Mouse (Mus musculus) ES-Bruce4 (cell line): ENCODE measurements at regions not wholly inside any gene's neighbourhood (a gene's known extent, or its start where the extent isn't known, plus 50 kb on each side); places are given as distances from the start of the nearest gene placed in this dataset.
A peak's percentile ranks its signal among the peaks of the same experiment; 100 is the strongest.

Experiments used
- H3K27ac ChIP-seq: 2 replicates; pipeline ENCODE4 v1.5.1; 2012; ENCODE audit warnings: low read length, inconsistent platforms; ENCODE audit not compliant: insufficient read depth
- H3K27me3 ChIP-seq: 2 replicates; pipeline ENCODE4 v1.6.1; 2012; ENCODE audit warnings: mild to moderate bottlenecking, low read length, inconsistent platforms; ENCODE audit not compliant: control insufficient read depth, poor library complexity, insufficient read depth, severe bottlenecking
- H3K36me3 ChIP-seq: 2 replicates; pipeline ENCODE4 v1.6.1; 2012; ENCODE audit warnings: inconsistent platforms, mild to moderate bottlenecking, low read length, moderate library complexity; ENCODE audit not compliant: control insufficient read depth, poor library complexity, insufficient read depth, severe bottlenecking
- H3K4me1 ChIP-seq: one replicate; pipeline ENCODE4 v1.8.1; 2011; ENCODE audit warnings: low read length; ENCODE audit not compliant: control insufficient read depth, insufficient read depth
- H3K4me3 ChIP-seq: 2 replicates; pipeline ENCODE4 v1.5.1; 2011; ENCODE audit warnings: low read depth, mild to moderate bottlenecking, low read length
- H3K9ac ChIP-seq: 2 replicates; pipeline ENCODE4 v1.6.1; 2012; ENCODE audit warnings: low read depth, mild to moderate bottlenecking, inconsistent platforms; ENCODE audit not compliant: poor library complexity, severe bottlenecking
- H3K9me3 ChIP-seq: replicated peaks from 2 replicates; pipeline ENCODE4 v1.6.1; 2012; ENCODE audit warnings: mild to moderate bottlenecking, low read length, inconsistent platforms; ENCODE audit not compliant: control insufficient read depth, poor library complexity, insufficient read depth, severe bottlenecking
- CTCF ChIP-seq: IDR thresholded peaks from one replicate; pipeline ENCODE4 v1.8.1; 2011; ENCODE audit warnings: low read depth, low read length
- EP300 ChIP-seq: IDR thresholded peaks from 2 replicates; pipeline ENCODE4 v1.6.1; 2011; ENCODE audit warnings: low read depth, low read length; ENCODE audit not compliant: insufficient read depth
- POLR2A ChIP-seq: IDR thresholded peaks from one replicate; pipeline ENCODE4 v1.8.1; 2011; ENCODE audit warnings: low read length; ENCODE audit not compliant: insufficient read depth

GRCm38 (mm10) chr11:39733434-39734076, 961.4 kb downstream of the Mat2b start:
- Histone ChIP-seq H3K4me1 (no peaks in the 10 kb centered on the region), H3K36me3 (no peaks in the 10 kb centered on the region), H3K9me3 (no peaks in the 10 kb centered on the region), H3K27me3 (no peaks in the 10 kb centered on the region), H3K4me3 (no peak overlapping the region), H3K9ac (no peak overlapping the region), H3K27ac (no peak overlapping the region)
- TF ChIP-seq CTCF, result no peak
- no peak for TF ChIP-seq EP300
- no peak for TF ChIP-seq POLR2A

GRCm38 (mm10) chr11:39723621-39724020, 971.4 kb downstream of the Mat2b start:
- Histone ChIP-seq H3K27me3 (no peaks in the 10 kb centered on the region), H3K4me1 (no peaks in the 10 kb centered on the region), H3K9me3 (no peaks in the 10 kb centered on the region), H3K36me3 (no peaks in the 10 kb centered on the region), H3K4me3 (no peak overlapping the region), H3K27ac (no peak overlapping the region), H3K9ac (no peak overlapping the region)
- TF ChIP-seq POLR2A, result no peak
- no peak for TF ChIP-seq EP300
- TF ChIP-seq CTCF, result no peak

GRCm38 (mm10) chr11:39678521-39678920, 1016.5 kb downstream of the Mat2b start:
- H3K4me1 ChIP-seq, result no peaks in the 10 kb centered on the region
- no peak overlapping the region for H3K9ac ChIP-seq
- H3K36me3 ChIP-seq, result no peaks in the 10 kb centered on the region
- H3K4me3 ChIP-seq, result no peak overlapping the region
- TF ChIP-seq CTCF (no peak), POLR2A (no peak), EP300 (no peak)
- H3K27ac ChIP-seq, result no peak overlapping the region
- no peaks in the 10 kb centered on the region for H3K9me3 ChIP-seq
- H3K27me3 ChIP-seq, result no peaks in the 10 kb centered on the region

GRCm38 (mm10) chr11:39653595-39653994, 1041.4 kb downstream of the Mat2b start:
- no peaks in the 10 kb centered on the region for H3K9me3 ChIP-seq
- no peak overlapping the region for H3K9ac ChIP-seq
- no peak overlapping the region for H3K27ac ChIP-seq
- no peak for TF ChIP-seq CTCF
- TF ChIP-seq POLR2A, result no peak
- TF ChIP-seq EP300, result no peak
- no peak overlapping the region for H3K4me3 ChIP-seq
- H3K4me1 ChIP-seq, result no peaks in the 10 kb centered on the region
- no peaks in the 10 kb centered on the region for H3K27me3 ChIP-seq
- H3K36me3 ChIP-seq, result no peaks in the 10 kb centered on the region

- no peaks in the 10 kb centered on the region for H3K4me1 ChIP-seq
- H3K27me3 ChIP-seq, result no peaks in the 10 kb centered on the region
- no peak for TF ChIP-seq EP300
- TF ChIP-seq POLR2A, result no peak
- no peak for TF ChIP-seq CTCF
- H3K9me3 ChIP-seq, result 0 out of 2 replicates have a peak, but pooled peaks cover 3% of the 10 kb centered on the region
- H3K27ac ChIP-seq, result no peak overlapping the region
- no peak overlapping the region for H3K4me3 ChIP-seq
- no peaks in the 10 kb centered on the region for H3K36me3 ChIP-seq
- no peak overlapping the region for H3K9ac ChIP-seq
These were observed 1075.6 kb downstream of the Mat2b start for GRCm38 (mm10) chr11:39619356-39619755.

GRCm38 (mm10) chr11:39615843-39616242, 1079.2 kb downstream of the Mat2b start:
- Histone ChIP-seq H3K27me3 (no peaks in the 10 kb centered on the region), H3K4me1 (no peaks in the 10 kb centered on the region), H3K4me3 (no peak overlapping the region), H3K36me3 (no peaks in the 10 kb centered on the region), H3K27ac (no peak overlapping the region), H3K9ac (no peak overlapping the region), H3K9me3 (no peaks in the 10 kb centered on the region)
- TF ChIP-seq EP300 (no peak), CTCF (peak; percentile 3), POLR2A (no peak)
